Mouse (Mus musculus) liver (tissue): ENCODE measurements around the gene 1110004F10Rik.

Experiments
- DNase-seq: peaks from one replicate; pipeline ENCODE4 v3.0.0-alpha.2; 2020; ENCODE audit warnings: mixed read lengths

Gene 1110004F10Rik

DNA sequence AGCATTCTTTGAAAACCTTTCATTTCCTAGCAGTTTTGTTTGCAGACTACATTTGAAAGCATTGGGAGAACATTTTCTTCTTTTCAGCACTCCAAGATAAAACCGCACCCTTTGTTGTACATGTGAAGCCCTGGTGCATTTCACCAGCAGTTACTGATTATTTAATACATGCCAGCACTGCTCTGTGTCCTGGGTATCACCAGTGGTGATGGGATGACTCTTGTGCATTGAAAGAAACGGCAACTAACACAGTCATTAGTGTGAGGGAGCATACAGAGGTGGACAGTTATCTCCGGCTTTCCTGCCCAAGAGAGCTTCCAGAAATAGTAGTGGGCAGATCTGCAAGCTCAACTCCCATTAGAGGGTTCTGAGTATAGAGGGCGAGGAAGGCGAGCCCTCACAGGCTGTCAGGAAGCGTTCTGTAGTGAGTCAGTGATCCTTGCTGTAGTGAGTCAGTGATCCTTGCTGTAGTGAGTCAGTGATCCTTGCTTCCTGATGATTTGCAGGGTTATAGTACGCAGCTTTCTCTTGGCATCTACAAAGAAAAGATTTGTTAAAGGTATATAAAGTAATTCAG lies 60.8 kb downstream of the 1110004F10Rik start:
- DNase-seq: no peak

- DNase-seq: no peak
Measured at GRCm38 (mm10) chr7:116103091-116103490, 63.9 kb downstream of the 1110004F10Rik start.

- DNase-seq: no peak
Measured at GRCm38 (mm10) chr7:116110661-116111060, 71.5 kb downstream of the 1110004F10Rik start.

GRCm38 (mm10) chr7:116111546-116111945 lies 72.3 kb downstream of the 1110004F10Rik start:
- no peak for DNase-seq

DNA sequence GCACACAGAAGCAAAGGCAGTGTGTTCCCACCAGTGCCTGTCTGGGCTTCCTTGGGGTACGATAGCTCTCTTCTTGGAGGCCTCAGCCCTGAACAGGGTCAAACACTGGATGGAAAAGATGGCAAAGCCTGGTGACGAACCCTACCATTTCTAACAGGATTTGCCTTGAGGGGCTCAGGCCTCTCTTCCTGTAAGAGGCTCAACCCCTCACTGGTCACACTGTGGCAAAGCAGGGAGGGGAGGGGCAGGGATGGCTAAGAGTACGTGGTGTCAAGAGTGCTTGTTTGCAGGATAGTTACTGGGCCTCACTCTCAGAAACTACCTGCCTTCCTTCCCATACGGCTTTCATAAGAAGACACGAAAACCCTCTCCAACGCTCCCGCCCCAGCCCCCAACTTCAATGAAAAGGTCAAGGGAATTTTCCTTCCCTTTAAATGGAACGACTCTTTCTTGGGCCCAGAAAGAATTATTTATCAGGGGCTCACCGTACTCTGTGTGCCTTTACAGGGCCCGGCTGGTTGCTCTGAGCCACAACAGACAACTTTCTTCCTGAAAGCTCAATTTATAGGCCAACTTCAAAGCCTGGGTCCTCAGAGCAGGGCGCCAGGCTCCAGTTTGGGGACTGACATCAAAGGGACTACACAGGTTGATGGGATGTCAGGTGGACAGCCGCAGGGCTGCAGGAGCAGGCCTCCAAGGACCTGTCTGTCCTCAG lies 76.2 kb downstream of the 1110004F10Rik start:
- no peak for DNase-seq

GRCm38 (mm10) chr7:116115991-116116390 lies 76.8 kb downstream of the 1110004F10Rik start:
- no peak for DNase-seq

GRCm38 (mm10) chr7:116119306-116119857 lies 80.2 kb downstream of the 1110004F10Rik start:
- no peak for DNase-seq

DNA sequence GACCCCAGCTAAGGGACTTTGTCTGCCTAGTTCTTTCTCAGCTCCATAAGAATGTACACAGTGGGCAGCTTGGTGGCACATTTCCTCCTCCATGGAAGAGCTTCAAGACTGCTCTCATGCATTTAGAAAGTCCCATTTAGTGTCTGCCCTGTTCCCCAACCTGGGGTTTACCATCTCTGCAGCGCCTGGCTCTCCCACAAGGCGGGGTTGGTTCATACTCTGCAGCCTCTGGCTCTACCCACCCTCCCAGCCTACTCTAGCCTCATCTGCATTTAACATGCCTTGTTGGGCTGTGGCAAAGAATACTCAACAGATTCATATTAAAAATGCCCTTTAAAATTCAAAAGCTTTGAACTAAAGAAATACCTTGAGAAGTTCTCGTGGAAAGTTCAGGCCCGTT lies 81.5 kb downstream of the 1110004F10Rik start:
- no peak for DNase-seq

DNA sequence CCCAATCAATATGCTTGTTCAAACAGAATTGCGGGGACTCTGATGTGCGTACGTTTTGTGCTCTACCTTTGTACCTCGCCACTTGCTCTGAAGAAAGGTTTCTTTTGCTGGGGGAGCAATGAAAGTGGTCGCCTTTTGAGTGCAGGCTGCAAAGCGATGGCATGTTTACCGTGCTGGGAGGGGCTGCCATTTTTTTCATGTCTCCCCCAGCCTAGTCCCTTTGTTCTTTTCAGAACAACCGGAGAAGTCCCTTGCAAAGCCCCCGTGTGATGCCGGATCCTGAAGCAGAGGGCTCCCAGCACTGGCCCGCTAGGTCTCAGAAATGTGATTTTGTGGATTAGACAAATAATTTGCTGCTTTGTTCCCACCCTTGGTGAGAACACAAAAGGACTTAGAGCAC lies 82.0 kb downstream of the 1110004F10Rik start:
- no peak for DNase-seq

GRCm38 (mm10) chr7:116122981-116123596 lies 83.9 kb downstream of the 1110004F10Rik start:
- no peak for DNase-seq

GRCm38 (mm10) chr7:116123597-116123985 lies 84.4 kb downstream of the 1110004F10Rik start:
- no peak for DNase-seq

- no peak for DNase-seq
Measured at GRCm38 (mm10) chr7:116124057-116124456, 84.9 kb downstream of the 1110004F10Rik start.

GRCm38 (mm10) chr7:116125671-116126070 lies 86.5 kb downstream of the 1110004F10Rik start:
- DNase-seq: no peak

DNA sequence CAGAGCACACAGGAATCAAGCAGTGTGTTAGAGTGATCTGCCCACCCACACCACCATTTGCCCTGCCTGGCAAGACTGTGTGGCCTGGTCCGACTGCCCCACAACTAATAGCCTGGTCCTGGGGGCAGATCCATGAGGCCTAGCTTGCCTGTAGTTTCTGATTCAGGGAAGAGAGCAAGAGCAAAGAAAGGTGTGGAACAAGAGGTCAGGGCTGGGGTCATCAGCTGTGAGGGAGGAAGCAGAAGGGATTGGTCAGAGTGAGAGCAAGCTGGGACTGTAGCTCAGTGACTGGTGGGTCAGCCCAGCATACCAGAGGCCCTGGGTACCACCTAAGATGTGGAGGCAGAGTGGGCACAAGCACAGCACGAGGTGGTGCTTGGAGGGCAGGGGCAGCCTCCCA lies 87.9 kb downstream of the 1110004F10Rik start:
- no peak for DNase-seq

GRCm38 (mm10) chr7:116128286-116128685 lies 89.1 kb downstream of the 1110004F10Rik start:
- DNase-seq: no peak

GRCm38 (mm10) chr7:116129374-116129773 lies 90.2 kb downstream of the 1110004F10Rik start:
- DNase-seq: no peak

DNA sequence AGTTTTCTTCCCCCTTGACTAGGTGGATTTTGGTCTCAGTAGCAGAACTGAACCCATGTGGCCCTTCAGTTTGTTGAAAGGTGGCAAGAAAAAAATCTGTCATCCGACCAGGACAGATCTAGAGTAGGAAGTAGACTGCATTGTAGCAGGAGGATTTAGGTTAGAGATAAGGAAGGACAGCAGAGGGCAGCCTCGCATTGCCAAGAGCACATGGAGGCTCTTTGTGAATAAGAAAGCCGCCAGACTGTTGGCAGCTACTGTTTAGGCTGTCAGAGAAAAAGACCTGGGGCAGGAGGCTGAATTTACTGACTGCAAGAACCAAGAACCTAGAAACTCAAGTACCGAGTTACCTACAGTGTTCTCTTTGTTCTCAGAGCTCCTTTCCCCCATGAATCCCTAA lies 92.2 kb downstream of the 1110004F10Rik start:
- DNase-seq: peak; percentile 27

GRCm38 (mm10) chr7:116132078-116132477 lies 92.9 kb downstream of the 1110004F10Rik start:
- DNase-seq: peak; percentile 72

- no peak for DNase-seq
Measured at GRCm38 (mm10) chr7:116134413-116135292, 95.5 kb downstream of the 1110004F10Rik start.

DNA sequence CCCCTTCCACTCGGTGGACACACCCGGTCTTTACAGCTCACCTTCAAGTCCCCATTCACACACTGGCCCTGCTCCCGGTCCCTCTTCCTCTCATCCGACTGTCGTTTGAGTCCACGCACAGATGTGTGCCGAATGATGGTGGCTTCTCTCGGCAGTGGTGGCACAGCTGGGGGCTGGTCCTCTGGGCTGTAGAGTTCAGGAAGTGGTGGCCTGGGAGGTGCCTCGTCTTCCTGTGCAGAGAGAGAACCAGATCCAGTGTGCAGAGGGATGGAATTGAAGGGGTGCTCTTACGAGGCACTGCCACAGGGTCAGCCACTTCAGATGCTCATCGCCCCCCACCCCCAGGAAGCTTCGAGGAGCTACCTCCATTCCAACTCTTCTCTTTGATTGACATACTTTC lies 98.0 kb downstream of the 1110004F10Rik start:
- no peak for DNase-seq

DNA sequence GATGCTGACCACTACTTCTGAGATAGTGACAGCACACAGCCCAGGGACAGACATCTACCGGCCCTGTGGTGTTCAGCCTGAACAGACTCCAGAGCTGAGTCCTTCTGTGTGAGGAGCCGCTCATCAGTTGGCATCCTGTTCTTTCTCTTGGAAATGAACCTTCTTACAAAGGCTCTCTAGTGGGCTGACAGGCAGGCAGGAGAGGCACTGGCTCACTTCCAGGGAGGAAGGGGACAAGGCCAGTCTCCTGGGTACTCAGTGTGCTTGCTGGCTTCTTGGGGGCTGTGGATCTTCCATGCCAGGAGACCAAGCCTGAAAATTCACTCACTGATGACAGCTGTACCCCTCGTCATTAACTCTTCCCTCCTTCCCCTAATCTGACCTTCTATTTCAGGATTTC lies 98.5 kb downstream of the 1110004F10Rik start:
- DNase-seq: no peak

- DNase-seq: no peak
Measured at GRCm38 (mm10) chr7:116145030-116145429, 105.8 kb downstream of the 1110004F10Rik start.

DNA sequence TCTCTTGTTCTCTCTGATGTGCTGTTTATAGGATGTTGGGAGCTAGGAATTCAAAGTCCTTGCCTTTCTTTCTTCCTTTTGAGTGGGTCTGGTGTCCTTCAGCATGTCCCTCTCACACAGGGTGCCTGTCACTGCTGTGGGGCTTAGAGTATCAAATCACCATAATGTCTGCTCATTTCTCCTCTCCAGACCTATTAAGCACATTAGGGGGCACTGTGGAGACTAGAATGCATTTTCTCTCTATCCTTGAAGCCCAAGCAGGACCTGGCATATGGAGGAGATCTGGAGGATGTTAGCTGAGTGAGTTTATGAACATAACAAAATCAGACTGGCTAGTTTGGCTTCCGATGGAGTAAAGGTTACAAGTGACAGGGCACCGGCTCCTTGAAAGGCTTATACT lies 107.9 kb downstream of the 1110004F10Rik start:
- no peak for DNase-seq
